Mouse (Mus musculus) intestine, embryonic 14.5 days (tissue): ENCODE data around the gene Fkbp6. TPM values are rescaled to one million over a fixed set of nuclear protein-coding genes. Genes with fewer than 3 reads are reported as not detected.

Source experiments
- ATAC-seq: fragments of 200-750 bp; cut with Nextera tagmentation; replicated peaks from 2 replicates; pipeline ENCODE4 v1.8.0; 2017; ENCODE audit warnings: low read depth, moderate number of reproducible peaks, moderate TSS enrichment, moderate library complexity; ENCODE audit not compliant: low FRiP score, low TSS enrichment
- DNase-seq: peaks from one replicate; pipeline ENCODE4 v3.0.0-alpha.2; 2018; ENCODE audit warnings: low spot score
- H3K27ac ChIP-seq: fragments of 300-500 bp; sonication (generic); 2 replicates; pipeline ENCODE4 v1.5.1; 2014; ENCODE audit warnings: low read depth, mild to moderate bottlenecking, control low read depth
- H3K27me3 ChIP-seq: fragments of 300-500 bp; sonication (generic); replicated peaks from 2 replicates; pipeline ENCODE4 v1.6.1; 2014; ENCODE audit warnings: low read length, control low read depth; ENCODE audit not compliant: control insufficient read depth, insufficient read depth
- H3K36me3 ChIP-seq: fragments of 300-500 bp; sonication (generic); 2 replicates; pipeline ENCODE4 v1.6.1; 2014; ENCODE audit warnings: low read length, control low read depth; ENCODE audit not compliant: control insufficient read depth, insufficient read depth
- H3K4me1 ChIP-seq: fragments of 300-500 bp; sonication (generic); replicated peaks from 2 replicates; pipeline ENCODE4 v1.6.1; 2014; ENCODE audit warnings: low read length, control low read depth, mixed read lengths; ENCODE audit not compliant: control insufficient read depth, insufficient read depth
- H3K4me2 ChIP-seq: fragments of 300-500 bp; sonication (generic); 2 replicates; pipeline ENCODE4 v1.6.1; 2014; ENCODE audit warnings: low read length
- H3K4me3 ChIP-seq: fragments of 300-500 bp; sonication (generic); 2 replicates; pipeline ENCODE4 v1.5.1; 2014; ENCODE audit warnings: low read depth, low read length, control low read depth, mixed read lengths
- H3K9ac ChIP-seq: fragments of 300-500 bp; sonication (generic); 2 replicates; pipeline ENCODE4 v1.6.1; 2014; ENCODE audit warnings: mild to moderate bottlenecking, low read length
- H3K9me3 ChIP-seq: fragments of 300-500 bp; sonication (generic); 2 replicates; pipeline ENCODE4 v1.6.1; 2016; ENCODE audit warnings: low read length, control low read depth; ENCODE audit not compliant: control insufficient read depth
- WGBS: fragments of 180-500 bp; shearing (Covaris S2); extraction: QIAGEN DNeasy Blood & Tissue Kit; methylation state at CpG from one replicate; pipeline ENCODE4 v1.1.7; 2014; 5-methylcytosine and 5-hydroxymethylcytosine counted together
- polyA plus RNA-seq: library from polyadenylated mRNA; unstranded; fragments of >200 nt; fragmentation: Nextera tagmentation; extraction: Ambion mirVana; gene quantifications from 2 replicates; pipeline ENCODE4 v1.2.1, GENCODE M21; 2014

Fkbp6 gene
- polyA plus RNA-seq, result 0.19 TPM in 2 replicates

DNA sequence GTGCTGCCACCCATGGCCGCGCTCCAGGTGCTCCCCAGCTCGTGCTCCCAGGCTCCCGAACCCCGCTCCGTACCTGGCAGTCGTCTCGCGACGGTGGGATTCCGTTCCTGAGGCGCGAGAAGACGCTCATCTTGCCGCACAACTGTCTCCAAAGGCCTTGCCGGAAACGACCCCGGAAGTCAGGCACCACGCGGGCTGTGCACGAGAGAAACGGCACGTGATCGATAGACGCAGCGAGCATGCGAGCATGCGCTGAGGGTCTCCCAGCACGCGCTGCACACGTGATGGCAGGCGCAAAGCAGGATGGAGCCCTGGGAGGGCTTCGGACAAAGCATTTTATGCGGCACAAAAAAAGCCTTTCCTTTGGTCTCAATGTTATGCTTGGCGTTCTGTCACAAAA is at the start of gene Fkbp6:
Fkbp6 (minus strand) TSS at position 183 of the 400 bp plus-strand sequence.
- H3K27ac ChIP-seq, result no peak within 1 kb of the TSS
- no peaks in the 10 kb centered on the region for H3K4me1 ChIP-seq
- no peaks in the 10 kb centered on the region for H3K36me3 ChIP-seq
- H3K4me3 ChIP-seq, result no peak within 1 kb of the TSS
- H3K9ac ChIP-seq, result no peak within 1 kb of the TSS
- DNase-seq (no peak), ATAC-seq (no peak)
- H3K27me3 ChIP-seq, result peaks cover 17% of the 10 kb centered on the region
- no peak within 1 kb of the TSS for H3K4me2 ChIP-seq
- H3K9me3 ChIP-seq, result peaks cover 3% of the 10 kb centered on the region; the same call in 1 of the 2 replicates
- 90% methylated on average over 35 of the region's 35 CpGs for WGBS

GRCm38 (mm10) chr5:135399382-135399781 is 49.5 kb upstream of the Fkbp6 start:
- no peak overlapping the region for H3K4me3 ChIP-seq
- no peaks in the 10 kb centered on the region for H3K27me3 ChIP-seq
- H3K4me2 ChIP-seq, result no peak overlapping the region
- 63% methylated on average over 6 of the region's 6 CpGs for WGBS
- ATAC-seq (no peak), DNase-seq (no peak)
- H3K9ac ChIP-seq, result no peak overlapping the region
- H3K36me3 ChIP-seq, result no peaks in the 10 kb centered on the region
- no peaks in the 10 kb centered on the region; the same call in 1 of the 2 replicates for H3K4me1 ChIP-seq
- H3K9me3 ChIP-seq, result no peaks in the 10 kb centered on the region
- H3K27ac ChIP-seq, result no peak overlapping the region

DNA sequence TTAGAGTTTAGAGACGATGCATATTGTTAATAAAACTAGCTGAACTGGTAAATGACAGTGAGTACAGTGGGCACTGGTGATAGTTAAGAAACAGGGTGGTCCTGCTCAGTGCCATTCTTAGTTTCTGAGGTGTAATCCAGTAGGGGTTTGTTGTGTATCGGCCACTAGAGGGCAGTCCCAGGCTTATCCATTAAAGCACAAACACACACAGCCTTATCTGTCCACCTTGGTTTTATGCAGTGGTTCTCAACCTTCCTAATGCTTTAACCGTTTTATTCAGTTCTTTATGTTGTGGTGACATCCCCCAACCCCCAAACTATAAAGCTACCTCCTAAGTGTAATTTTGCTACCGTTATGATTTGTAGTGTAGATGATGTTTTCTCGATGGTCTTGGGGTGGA is 46.0 kb upstream of the Fkbp6 start:
- H3K27ac ChIP-seq, result no peak overlapping the region
- 48% methylated on average over 5 of the region's 5 CpGs for WGBS
- no peak overlapping the region for H3K9ac ChIP-seq
- DNase-seq (no peak), ATAC-seq (no peak)
- peaks cover 8% of the 10 kb centered on the region; the same call in 1 of the 2 replicates for H3K4me1 ChIP-seq
- H3K36me3 ChIP-seq, result peaks cover 16% of the 10 kb centered on the region
- no peaks in the 10 kb centered on the region for H3K27me3 ChIP-seq
- no peak overlapping the region for H3K4me2 ChIP-seq
- no peak overlapping the region for H3K4me3 ChIP-seq
- H3K9me3 ChIP-seq, result no peaks in the 10 kb centered on the region

GRCm38 (mm10) chr5:135394004-135394823 is 44.4 kb upstream of the Fkbp6 start, which contains the start of gene Pom121:
Gene Pom121, minus strand, starts transcription at chr5:135394546.
- Histone ChIP-seq H3K36me3 (peaks cover 32% of the 10 kb centered on the region), H3K27me3 (no peaks in the 10 kb centered on the region), H3K9me3 (no peaks in the 10 kb centered on the region), H3K9ac (peak within 1 kb of the TSS; percentile 96), H3K27ac (peak within 1 kb of the TSS; percentile 82), H3K4me1 (peaks cover 8% of the 10 kb centered on the region; the same call in 1 of the 2 replicates), H3K4me3 (peak within 1 kb of the TSS; percentile 92), H3K4me2 (peak within 1 kb of the TSS; percentile 66)
- WGBS, result under 1% methylated on average over 75 of the region's 110 CpGs
- peak; percentile 93 for ATAC-seq
- DNase-seq, result peak; percentile 88

GRCm38 (mm10) chr5:135383771-135384170 is 33.9 kb upstream of the Fkbp6 start:
- no peaks in the 10 kb centered on the region for H3K9me3 ChIP-seq
- DNase-seq (no peak), ATAC-seq (no peak)
- H3K4me2 ChIP-seq, result no peak overlapping the region
- H3K27ac ChIP-seq, result no peak overlapping the region
- H3K27me3 ChIP-seq, result no peaks in the 10 kb centered on the region
- no peak overlapping the region for H3K9ac ChIP-seq
- H3K4me1 ChIP-seq, result no peaks in the 10 kb centered on the region
- 74% methylated on average over 10 of the region's 10 CpGs for WGBS
- peaks cover 96% of the 10 kb centered on the region for H3K36me3 ChIP-seq
- H3K4me3 ChIP-seq, result no peak overlapping the region

DNA sequence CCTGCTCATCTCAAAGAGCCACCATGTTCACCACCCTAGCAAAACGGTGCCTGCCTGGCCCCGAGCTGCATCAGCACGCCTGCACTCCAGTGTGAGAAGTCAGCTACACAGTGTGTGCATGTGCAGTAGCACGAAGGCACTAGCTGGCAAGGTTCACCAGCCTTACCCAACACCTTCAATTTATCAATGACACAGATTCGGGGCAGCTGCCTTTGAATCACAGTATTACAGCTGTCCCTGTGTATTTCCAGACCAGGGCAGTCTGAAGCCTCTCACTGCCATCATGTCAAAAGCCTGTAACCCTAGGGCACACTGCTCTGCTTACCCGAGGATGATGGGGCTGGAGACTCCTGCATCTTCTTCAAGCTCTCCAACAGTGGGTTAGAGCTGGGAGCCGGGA is 32.9 kb upstream of the Fkbp6 start:
- H3K36me3 ChIP-seq, result peaks cover 96% of the 10 kb centered on the region
- H3K27me3 ChIP-seq, result no peaks in the 10 kb centered on the region
- no peak for ATAC-seq
- 90% methylated on average over 7 of the region's 7 CpGs for WGBS
- no peak for DNase-seq
- no peaks in the 10 kb centered on the region for H3K9me3 ChIP-seq
- no peak overlapping the region for H3K4me3 ChIP-seq
- H3K27ac ChIP-seq, result no peak overlapping the region
- H3K4me2 ChIP-seq, result no peak overlapping the region
- no peaks in the 10 kb centered on the region for H3K4me1 ChIP-seq
- no peak overlapping the region for H3K9ac ChIP-seq

GRCm38 (mm10) chr5:135381356-135381925 is 31.6 kb upstream of the Fkbp6 start:
- Histone ChIP-seq H3K36me3 (peaks cover 94% of the 10 kb centered on the region), H3K27me3 (no peaks in the 10 kb centered on the region), H3K4me2 (no peak overlapping the region), H3K9ac (no peak overlapping the region), H3K27ac (no peak overlapping the region), H3K4me3 (no peak overlapping the region), H3K9me3 (no peaks in the 10 kb centered on the region), H3K4me1 (no peaks in the 10 kb centered on the region)
- ATAC-seq, result no peak
- WGBS, result 92% methylated on average over 10 of the region's 10 CpGs
- DNase-seq, result no peak

- Histone ChIP-seq H3K36me3 (peaks cover 98% of the 10 kb centered on the region), H3K4me1 (no peaks in the 10 kb centered on the region), H3K4me3 (no peak overlapping the region), H3K4me2 (no peak overlapping the region), H3K9me3 (no peaks in the 10 kb centered on the region), H3K9ac (no peak overlapping the region), H3K27ac (no peak overlapping the region), H3K27me3 (no peaks in the 10 kb centered on the region)
- DNase-seq, result no peak
- 95% methylated on average over 4 of the region's 4 CpGs for WGBS
- ATAC-seq, result no peak
These were observed 30.8 kb upstream of the Fkbp6 start for GRCm38 (mm10) chr5:135380681-135381080.
